Mouse (Mus musculus) embryonic facial prominence, embryonic 10.5 days (tissue): ENCODE measurements around the gene Rab44. TPM values are rescaled to one million over a fixed set of nuclear protein-coding genes. Genes with fewer than 3 reads are reported as not detected.

Source experiments
- DNase-seq: peaks from one replicate; pipeline ENCODE4 v3.0.0-alpha.2; 2017; ENCODE audit warnings: low spot score
- H3K27ac ChIP-seq: fragments of 300-500 bp; sonication (generic); replicated peaks from 2 replicates; pipeline ENCODE4 v1.5.1; 2016; ENCODE audit warnings: mild to moderate bottlenecking
- H3K27me3 ChIP-seq: fragments of 300-500 bp; sonication (generic); replicated peaks from 2 replicates; pipeline ENCODE4 v1.6.1; 2016; ENCODE audit warnings: low read depth, mild to moderate bottlenecking; ENCODE audit not compliant: poor library complexity, severe bottlenecking
- H3K36me3 ChIP-seq: fragments of 300-500 bp; sonication (generic); replicated peaks from 2 replicates; pipeline ENCODE4 v1.6.1; 2016; ENCODE audit warnings: mild to moderate bottlenecking, moderate library complexity
- H3K4me1 ChIP-seq: fragments of 300-500 bp; sonication (generic); 2 replicates; pipeline ENCODE4 v1.6.1; 2016
- H3K4me3 ChIP-seq: fragments of 300-500 bp; sonication (generic); 2 replicates; pipeline ENCODE4 v1.5.1; 2016; ENCODE audit warnings: mild to moderate bottlenecking, moderate library complexity
- H3K9me3 ChIP-seq: fragments of 300-500 bp; sonication (generic); 2 replicates; pipeline ENCODE4 v1.6.1; 2016; ENCODE audit warnings: mild to moderate bottlenecking
- WGBS: fragments of 180-500 bp; shearing (Covaris S2); methylation state at CpG from one replicate; pipeline ENCODE4 v1.1.7; 2016; 5-methylcytosine and 5-hydroxymethylcytosine counted together
- polyA plus RNA-seq: library from polyadenylated mRNA; unstranded; fragments of >200 nt; fragmentation: Nextera tagmentation; extraction: Ambion mirVana; gene quantifications from 2 replicates; pipeline ENCODE4 v1.2.1, GENCODE M21; 2016

Rab44 gene
- polyA plus RNA-seq, 1 experiment from 2014 or later, result 0.21 TPM

DNA sequence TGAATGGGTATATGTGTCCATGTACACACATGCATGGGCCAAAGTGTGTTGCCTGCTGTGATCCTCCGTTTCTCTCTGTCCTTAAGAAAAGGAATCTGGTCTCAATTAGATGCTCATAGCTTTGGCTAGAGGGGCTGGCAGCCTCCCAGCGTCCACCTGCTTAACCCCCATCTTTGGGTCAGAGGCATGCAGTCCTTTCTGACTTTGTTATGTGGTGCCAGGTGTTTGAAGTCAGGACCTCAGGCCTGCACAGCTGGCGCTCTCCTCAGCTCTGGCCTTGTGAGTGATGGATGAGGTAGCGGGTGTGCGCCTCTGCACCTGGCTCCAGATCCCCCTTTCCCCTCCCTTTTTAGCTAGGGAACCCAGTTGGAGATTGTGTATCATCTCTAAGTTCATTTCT is 4.1 kb downstream of the Rab44 start:
- peak; percentile 57 for DNase-seq
- peaks cover 6% of the 10 kb centered on the region; the same call in 1 of the 2 replicates for H3K4me1 ChIP-seq
- no peaks in the 10 kb centered on the region for H3K36me3 ChIP-seq
- no peaks in the 10 kb centered on the region for H3K9me3 ChIP-seq
- H3K27me3 ChIP-seq, result no peaks in the 10 kb centered on the region
- H3K27ac ChIP-seq, result no peak overlapping the region
- no peak overlapping the region for H3K4me3 ChIP-seq
- whole genome bisulfite sequencing, result 66% methylated on average over 5 of the region's 5 CpGs

- Histone ChIP-seq H3K27me3 (no peaks in the 10 kb centered on the region), H3K4me1 (peaks cover 10% of the 10 kb centered on the region; the same call in 1 of the 2 replicates), H3K4me3 (no peak overlapping the region), H3K36me3 (no peaks in the 10 kb centered on the region), H3K27ac (no peak overlapping the region), H3K9me3 (no peaks in the 10 kb centered on the region)
- no peak for DNase-seq
- WGBS, result 54% methylated on average over 12 of the region's 12 CpGs
Measured at GRCm38 (mm10) chr17:29120666-29121065, 6.7 kb downstream of the Rab44 start.

GRCm38 (mm10) chr17:29122817-29123216 is 8.9 kb downstream of the Rab44 start:
- peaks cover 10% of the 10 kb centered on the region; the same call in 1 of the 2 replicates for H3K4me1 ChIP-seq
- H3K27ac ChIP-seq, result no peak overlapping the region
- no peaks in the 10 kb centered on the region for H3K36me3 ChIP-seq
- no peak overlapping the region for H3K4me3 ChIP-seq
- H3K27me3 ChIP-seq, result no peaks in the 10 kb centered on the region
- H3K9me3 ChIP-seq, result no peaks in the 10 kb centered on the region
- no peak for DNase-seq
- WGBS, result 87% methylated on average over 6 of the region's 6 CpGs

- Histone ChIP-seq H3K9me3 (no peaks in the 10 kb centered on the region), H3K27ac (no peak overlapping the region), H3K27me3 (no peaks in the 10 kb centered on the region), H3K4me3 (no peak overlapping the region), H3K36me3 (no peaks in the 10 kb centered on the region), H3K4me1 (peaks cover 9% of the 10 kb centered on the region; the same call in 1 of the 2 replicates)
- 76% methylated on average over 6 of the region's 6 CpGs for WGBS
- DNase-seq, result no peak
Measured at GRCm38 (mm10) chr17:29123578-29124174, 9.7 kb downstream of the Rab44 start.

DNA sequence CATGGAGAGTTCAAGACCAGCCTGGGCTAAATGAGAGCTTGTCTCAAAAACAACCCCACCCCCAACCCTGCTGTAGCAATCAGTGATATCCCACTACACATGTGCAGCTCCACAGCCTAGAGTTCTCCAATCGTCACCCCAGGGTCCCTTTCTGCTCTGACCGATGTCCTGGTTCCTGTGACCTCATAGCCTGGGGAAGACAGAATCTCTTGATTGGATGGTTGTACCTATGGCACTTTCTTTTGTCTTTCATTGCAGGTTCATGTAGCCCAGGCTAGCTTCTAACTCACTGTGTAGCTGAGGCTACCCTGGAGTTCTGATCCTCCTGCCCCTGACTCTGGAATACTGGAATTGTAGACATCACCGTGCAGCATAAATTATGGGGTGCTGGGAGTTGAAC is 12.6 kb downstream of the Rab44 start:
- H3K36me3 ChIP-seq, result no peaks in the 10 kb centered on the region
- peaks cover 11% of the 10 kb centered on the region for H3K4me1 ChIP-seq
- no peak for DNase-seq
- H3K9me3 ChIP-seq, result no peaks in the 10 kb centered on the region
- no peak overlapping the region for H3K27ac ChIP-seq
- WGBS, result 88% methylated on average over 3 of the region's 3 CpGs
- no peak overlapping the region for H3K4me3 ChIP-seq
- H3K27me3 ChIP-seq, result no peaks in the 10 kb centered on the region

- Histone ChIP-seq H3K27me3 (no peaks in the 10 kb centered on the region), H3K9me3 (no peaks in the 10 kb centered on the region), H3K27ac (no peak overlapping the region), H3K4me1 (peaks cover 24% of the 10 kb centered on the region), H3K36me3 (no peaks in the 10 kb centered on the region), H3K4me3 (no peak overlapping the region)
- 70% methylated on average over 5 of the region's 5 CpGs for WGBS
- no peak for DNase-seq
Measured at GRCm38 (mm10) chr17:29129341-29129740, 15.4 kb downstream of the Rab44 start.

DNA sequence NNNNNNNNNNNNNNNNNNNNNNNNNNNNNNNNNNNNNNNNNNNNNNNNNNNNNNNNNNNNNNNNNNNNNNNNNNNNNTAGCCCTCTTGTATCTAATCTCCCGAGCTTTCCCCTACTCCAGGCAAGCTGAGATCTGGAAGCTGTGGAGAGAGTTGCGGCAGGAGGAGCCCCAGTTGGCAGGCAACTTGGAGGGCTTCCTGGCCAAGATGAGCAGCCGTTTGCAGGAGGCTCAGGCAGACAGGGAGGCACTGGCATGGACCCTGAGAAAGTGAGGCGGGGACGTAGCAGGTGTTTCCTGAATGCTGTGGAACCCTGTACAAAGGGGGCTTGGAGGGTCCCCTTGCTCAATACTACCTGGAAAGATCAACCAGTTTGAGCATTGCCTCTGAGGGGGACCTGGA is 21.1 kb downstream of the Rab44 start:
- no peaks in the 10 kb centered on the region for H3K9me3 ChIP-seq
- H3K27ac ChIP-seq, result no peak overlapping the region
- no peak for DNase-seq
- no peak overlapping the region for H3K4me3 ChIP-seq
- no peaks in the 10 kb centered on the region for H3K36me3 ChIP-seq
- no peaks in the 10 kb centered on the region for H3K27me3 ChIP-seq
- H3K4me1 ChIP-seq, result peaks cover 34% of the 10 kb centered on the region
- 77% methylated on average over 5 of the region's 5 CpGs for WGBS

- WGBS, result 61% methylated on average over 6 of the region's 6 CpGs
- H3K9me3 ChIP-seq, result no peaks in the 10 kb centered on the region
- DNase-seq, result no peak
- H3K36me3 ChIP-seq, result no peaks in the 10 kb centered on the region
- H3K4me1 ChIP-seq, result peaks cover 30% of the 10 kb centered on the region
- H3K27me3 ChIP-seq, result no peaks in the 10 kb centered on the region
- H3K4me3 ChIP-seq, result no peak overlapping the region
- H3K27ac ChIP-seq, result 0 out of 2 replicates have a peak overlapping the region, but pooled peaks have one; percentile 3
Measured at GRCm38 (mm10) chr17:29136236-29136635, 22.3 kb downstream of the Rab44 start.

GRCm38 (mm10) chr17:29137906-29138305 is 24.0 kb downstream of the Rab44 start:
- no peak overlapping the region for H3K4me3 ChIP-seq
- no peak for DNase-seq
- H3K36me3 ChIP-seq, result no peaks in the 10 kb centered on the region
- H3K9me3 ChIP-seq, result no peaks in the 10 kb centered on the region
- 76% methylated on average over 7 of the region's 7 CpGs for WGBS
- H3K27ac ChIP-seq, result no peak overlapping the region
- no peaks in the 10 kb centered on the region for H3K27me3 ChIP-seq
- peaks cover 21% of the 10 kb centered on the region for H3K4me1 ChIP-seq

GRCm38 (mm10) chr17:29141577-29141976 is 27.6 kb downstream of the Rab44 start:
- Histone ChIP-seq H3K27ac (no peak overlapping the region), H3K27me3 (no peaks in the 10 kb centered on the region), H3K4me3 (no peak overlapping the region), H3K9me3 (peaks cover 10% of the 10 kb centered on the region; the same call in 1 of the 2 replicates), H3K4me1 (peaks cover 5% of the 10 kb centered on the region; the same call in 1 of the 2 replicates), H3K36me3 (no peaks in the 10 kb centered on the region)
- 90% methylated on average over 3 of the region's 3 CpGs for WGBS
- no peak for DNase-seq

- Histone ChIP-seq H3K4me1 (peaks cover 12% of the 10 kb centered on the region; the same call in 1 of the 2 replicates), H3K27me3 (no peaks in the 10 kb centered on the region), H3K9me3 (peaks cover 10% of the 10 kb centered on the region; the same call in 1 of the 2 replicates), H3K27ac (no peak overlapping the region), H3K4me3 (no peak overlapping the region), H3K36me3 (no peaks in the 10 kb centered on the region)
- WGBS, result 83% methylated on average over 8 of the region's 8 CpGs
- no peak for DNase-seq
Measured at GRCm38 (mm10) chr17:29143266-29143665, 29.3 kb downstream of the Rab44 start.

DNA sequence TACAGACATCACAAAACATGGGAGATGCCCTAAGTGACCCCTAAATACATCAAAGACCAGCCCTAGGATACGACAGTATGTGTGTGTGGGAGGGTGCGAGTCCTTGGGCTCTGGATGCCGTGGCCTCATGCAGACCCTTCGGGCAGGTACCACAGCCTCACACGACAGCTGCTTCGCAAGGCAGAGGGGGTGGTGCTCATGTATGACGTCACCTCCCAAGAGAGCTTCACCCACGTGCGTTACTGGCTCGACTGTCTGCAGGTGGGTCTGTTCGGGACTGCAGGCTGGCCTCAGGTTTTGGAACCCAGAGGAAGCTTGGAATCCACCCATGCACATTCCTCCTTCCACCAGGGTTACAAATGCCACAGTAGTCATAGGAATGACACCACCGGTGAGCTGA is 31.2 kb downstream of the Rab44 start:
- Histone ChIP-seq H3K9me3 (peaks cover 10% of the 10 kb centered on the region; the same call in 1 of the 2 replicates), H3K27ac (no peak overlapping the region), H3K4me3 (no peak overlapping the region), H3K27me3 (no peaks in the 10 kb centered on the region), H3K36me3 (no peaks in the 10 kb centered on the region), H3K4me1 (peaks cover 12% of the 10 kb centered on the region; the same call in 1 of the 2 replicates)
- DNase-seq, result no peak
- WGBS, result 94% methylated on average over 12 of the region's 12 CpGs

DNA sequence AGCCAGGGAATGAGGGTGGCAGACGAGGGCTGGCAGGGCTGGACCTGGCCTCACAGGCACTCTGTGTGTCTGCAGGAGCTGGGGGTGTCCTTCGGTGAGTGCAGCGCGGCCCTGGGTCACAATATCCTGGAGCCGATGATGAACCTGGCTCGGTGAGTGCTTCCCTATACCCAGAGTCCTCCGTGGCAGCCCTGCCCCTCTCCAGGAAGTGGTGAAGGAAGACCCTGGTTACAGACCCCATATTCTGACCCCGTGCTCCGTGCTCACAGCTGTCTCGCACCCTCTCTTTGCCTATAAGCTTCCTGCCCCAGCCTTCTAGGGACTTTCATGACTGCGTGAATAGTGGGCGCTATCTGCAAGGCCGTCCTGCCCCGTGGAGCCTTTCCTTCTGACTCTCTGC is 33.3 kb downstream of the Rab44 start:
- H3K27me3 ChIP-seq, result no peaks in the 10 kb centered on the region
- WGBS, result 77% methylated on average over 14 of the region's 14 CpGs
- H3K4me1 ChIP-seq, result peaks cover 12% of the 10 kb centered on the region; the same call in 1 of the 2 replicates
- peaks cover 10% of the 10 kb centered on the region; the same call in 1 of the 2 replicates for H3K9me3 ChIP-seq
- no peak overlapping the region for H3K4me3 ChIP-seq
- no peaks in the 10 kb centered on the region for H3K36me3 ChIP-seq
- no peak overlapping the region for H3K27ac ChIP-seq
- no peak for DNase-seq
